Mouse (Mus musculus): ENCODE results near the gene Slc26a5.

Slc26a5 gene

DNA sequence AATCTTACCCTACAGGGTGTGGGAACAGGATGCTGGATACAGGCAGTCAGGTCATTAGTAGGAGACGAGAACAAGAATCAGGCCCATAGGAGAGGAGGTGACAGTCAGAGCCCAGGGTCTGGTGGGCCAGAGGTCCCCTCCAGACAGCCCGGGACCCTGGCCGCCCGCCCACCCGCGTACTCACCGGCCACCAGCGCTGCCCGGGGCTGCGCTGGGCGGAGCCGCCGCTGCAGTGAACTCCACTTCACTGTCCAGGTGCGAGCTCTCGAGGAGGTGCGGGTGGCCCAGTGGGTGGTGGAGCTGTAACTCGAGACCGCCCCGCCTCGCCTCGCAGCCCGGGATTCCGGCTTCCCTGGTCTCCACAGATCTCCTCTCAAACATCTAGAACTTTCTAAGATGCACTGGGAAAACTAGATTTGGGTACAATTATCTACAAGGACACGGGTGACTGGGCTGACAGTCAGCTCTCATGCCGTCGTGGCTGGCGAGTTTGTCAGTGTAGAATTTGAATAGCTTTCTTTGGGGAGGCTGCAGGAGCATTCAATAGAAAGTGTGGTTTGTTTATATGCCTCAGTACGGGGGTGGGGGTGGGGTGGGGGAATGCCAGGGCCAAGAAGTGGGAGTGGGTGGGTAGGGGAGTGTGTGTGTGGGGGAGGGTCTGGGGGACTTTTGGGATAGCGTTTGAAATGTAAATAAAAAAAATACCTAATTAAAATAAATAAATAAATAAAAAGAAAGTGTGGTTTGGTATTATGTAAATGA is at the start of gene Slc26a5:
Slc26a5 (minus strand) TSS at position 259 of the 762 bp plus-strand sequence.
- peak in 1 of 2 experiments; percentile 11 for DNase-seq

DNA sequence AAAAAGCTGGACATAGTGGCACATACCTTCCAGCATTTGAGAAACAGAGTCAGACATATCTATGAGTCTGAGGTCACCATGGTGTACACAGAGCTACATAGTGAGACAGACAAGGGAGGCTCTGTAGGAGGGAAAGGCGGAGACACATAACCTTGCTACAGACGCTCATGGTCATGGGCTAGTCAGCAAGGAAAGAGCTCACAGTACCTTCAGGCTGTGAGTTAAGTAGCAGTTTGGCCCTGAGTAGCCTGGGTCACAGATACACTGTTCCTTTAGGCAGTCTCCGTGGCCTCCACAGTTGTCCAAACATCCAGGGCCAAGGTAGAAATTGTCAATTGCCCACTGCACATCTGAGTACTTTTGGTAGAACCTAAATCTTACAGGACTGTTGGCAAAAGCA is 49.4 kb upstream of the Slc26a5 start:
- DNase-seq: no peak

DNA sequence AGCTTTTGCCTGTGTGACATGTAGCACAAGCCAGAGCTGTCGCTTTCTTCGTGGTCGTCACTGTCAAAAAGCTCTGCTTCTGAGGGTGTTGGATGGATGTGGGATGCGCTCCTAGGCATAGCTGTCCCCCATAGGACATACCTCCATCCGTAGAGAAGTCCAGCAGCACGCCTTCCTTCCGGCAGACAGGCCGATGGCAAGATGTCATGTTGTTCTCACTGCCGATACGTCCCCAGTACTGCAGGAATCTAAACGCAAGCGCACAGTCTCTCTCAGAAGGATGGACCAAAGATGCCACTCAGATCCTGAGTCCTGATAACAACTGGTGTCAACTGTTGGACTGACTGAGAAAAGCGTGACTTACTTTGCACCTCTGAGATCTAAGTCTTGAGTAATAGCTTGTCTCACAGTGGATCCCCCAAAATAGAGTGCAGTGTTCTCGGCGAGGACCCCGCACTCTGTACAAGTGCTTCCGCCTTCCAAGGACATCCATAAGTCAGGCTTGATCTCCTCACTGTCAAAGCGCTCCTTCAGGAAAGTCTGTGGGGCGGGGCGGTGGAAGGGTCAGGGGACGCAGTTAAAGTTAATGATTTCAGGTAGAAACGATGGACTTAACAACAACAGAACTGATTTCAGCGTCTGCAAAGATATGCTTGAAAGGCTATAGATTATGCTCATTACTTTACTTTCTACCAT is 47.6 kb upstream of the Slc26a5 start:
- DNase-seq: no peak

DNA sequence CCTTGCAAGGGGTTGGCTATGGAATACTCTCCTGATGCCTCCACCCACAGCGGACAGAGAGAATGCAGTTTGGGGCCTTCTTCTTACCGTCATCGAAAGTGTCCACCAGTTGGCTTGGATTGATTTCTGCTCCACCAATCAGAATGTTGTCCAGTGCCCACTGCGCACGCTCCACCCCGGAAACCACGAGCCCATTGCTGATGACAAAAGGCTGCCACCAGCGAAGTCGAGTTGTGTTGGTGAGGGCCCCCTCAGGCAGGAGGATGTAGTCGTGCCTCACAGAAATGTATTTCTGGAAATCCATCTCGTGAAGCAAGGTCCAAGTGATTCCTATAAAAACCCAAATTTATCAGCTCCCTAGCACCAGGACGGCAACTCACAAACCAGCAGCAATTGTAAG is 45.3 kb upstream of the Slc26a5 start:
- DNase-seq: no peak

DNA sequence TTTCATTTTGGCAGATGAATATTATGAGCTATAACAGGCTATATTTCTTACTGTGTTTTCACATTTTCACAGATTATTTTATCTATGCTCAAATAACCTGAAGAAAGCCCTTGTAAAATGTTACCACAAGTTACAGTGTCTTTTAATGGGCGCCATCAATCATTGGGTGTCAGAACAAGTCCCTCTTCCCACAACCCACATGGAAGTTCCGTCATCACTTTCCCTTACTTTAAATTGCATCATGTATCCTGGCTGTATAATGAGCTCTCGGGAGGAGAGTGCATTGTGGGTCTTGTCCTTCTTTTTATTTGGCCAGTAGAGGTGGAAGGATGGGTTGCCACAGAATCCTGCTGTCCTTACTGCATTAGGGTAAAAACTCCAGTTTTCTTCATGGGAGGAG is 44.3 kb upstream of the Slc26a5 start:
- no peak for DNase-seq

DNA sequence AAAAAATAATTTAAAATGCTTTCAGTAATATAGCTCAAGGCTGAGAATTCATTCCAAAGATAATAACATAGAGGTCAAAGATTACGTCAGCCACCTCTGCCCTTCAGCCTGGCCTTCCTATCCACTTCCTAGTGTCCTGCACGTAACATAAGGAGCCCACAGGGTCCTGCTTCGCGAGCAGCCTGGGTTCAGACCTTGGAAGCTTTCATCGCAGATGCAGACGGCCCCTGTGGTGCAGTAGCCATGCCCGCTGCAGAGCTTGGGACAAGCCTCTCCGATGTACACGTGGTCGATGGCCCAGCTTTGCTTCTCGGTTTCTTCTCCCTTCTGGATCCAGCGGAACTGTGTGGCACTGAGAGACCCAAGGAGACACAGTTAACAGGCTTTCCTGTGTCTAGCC is 36.0 kb upstream of the Slc26a5 start:
- no peak for DNase-seq

DNA sequence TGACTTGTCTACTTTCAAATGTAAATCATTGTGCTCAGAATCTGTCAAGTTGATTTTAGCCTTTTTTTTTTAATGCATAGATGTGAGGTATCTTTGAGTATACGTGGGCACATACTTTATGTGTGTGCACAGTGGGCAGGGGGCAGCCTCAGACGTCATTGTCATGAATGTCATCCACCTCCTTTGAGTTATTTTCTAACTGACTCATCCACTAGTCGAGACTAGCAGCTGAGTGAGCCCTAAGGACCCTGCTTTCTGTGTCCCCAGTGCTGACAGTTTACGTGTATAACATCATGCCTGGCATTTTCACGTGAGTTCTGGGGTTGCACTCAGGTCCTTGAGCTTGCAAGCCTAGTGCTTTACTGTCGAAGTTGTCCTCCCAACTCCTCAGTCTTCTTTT is 35.5 kb upstream of the Slc26a5 start:
- no peak for DNase-seq

DNA sequence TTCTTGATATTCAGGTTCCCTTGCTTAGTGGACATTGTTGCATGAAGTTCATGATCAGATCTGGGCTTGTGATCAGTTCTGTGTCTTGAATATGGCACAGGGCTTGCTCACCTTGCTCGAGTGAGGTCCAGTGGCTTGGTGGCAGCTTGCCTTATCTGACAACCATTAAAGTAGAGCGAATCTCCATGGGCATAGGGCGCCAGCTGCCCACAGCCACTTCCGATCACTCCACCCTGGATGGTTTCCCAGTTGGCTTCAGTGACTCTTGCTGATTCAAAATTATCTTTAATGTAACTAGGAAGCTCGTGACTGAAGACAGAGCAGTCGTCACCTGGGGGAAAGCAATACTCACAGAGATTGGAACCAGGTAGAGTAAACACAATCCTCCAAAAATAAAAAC is 33.5 kb upstream of the Slc26a5 start:
- DNase-seq: peak; percentile 59 to 62

DNA sequence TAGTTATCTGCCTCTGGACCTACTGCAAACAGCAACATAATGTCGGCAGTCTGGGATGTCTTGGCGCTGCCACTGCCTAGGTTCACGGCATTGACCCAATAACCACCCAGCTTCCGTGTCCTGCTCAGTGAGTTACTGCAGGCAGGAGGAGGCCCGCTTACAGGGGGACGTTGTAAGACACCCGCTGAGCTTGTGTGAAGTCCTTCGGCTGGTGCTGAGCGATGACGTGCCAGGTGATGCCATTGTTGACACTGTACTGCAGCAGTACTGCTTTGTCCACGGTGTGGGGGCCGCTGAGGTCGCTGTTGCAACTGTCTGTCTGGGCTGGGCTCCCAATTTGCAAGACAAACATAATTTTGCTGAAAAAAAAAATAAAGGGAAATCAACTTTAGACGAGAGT is 31.2 kb upstream of the Slc26a5 start:
- DNase-seq: no peak

DNA sequence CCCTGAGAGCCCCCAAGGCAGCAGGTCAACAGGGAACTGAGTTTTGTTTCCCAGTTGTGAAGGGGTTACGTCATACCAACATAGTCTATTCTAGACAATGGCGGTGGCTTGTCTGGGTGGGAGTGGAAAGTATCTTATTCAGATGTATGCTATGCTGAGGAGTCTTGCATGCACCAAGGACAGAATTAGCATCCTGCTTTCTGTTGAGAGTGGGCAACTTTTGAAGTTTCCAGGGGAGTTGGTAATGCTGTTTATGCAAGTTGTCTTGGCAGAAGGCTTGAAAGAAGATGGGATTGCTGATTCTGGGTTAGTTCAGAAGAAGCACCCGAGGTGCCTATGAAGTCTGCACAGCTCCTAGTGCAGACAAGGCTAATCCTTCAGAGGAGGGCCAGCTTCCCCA is 28.8 kb upstream of the Slc26a5 start:
- no peak for DNase-seq

DNA sequence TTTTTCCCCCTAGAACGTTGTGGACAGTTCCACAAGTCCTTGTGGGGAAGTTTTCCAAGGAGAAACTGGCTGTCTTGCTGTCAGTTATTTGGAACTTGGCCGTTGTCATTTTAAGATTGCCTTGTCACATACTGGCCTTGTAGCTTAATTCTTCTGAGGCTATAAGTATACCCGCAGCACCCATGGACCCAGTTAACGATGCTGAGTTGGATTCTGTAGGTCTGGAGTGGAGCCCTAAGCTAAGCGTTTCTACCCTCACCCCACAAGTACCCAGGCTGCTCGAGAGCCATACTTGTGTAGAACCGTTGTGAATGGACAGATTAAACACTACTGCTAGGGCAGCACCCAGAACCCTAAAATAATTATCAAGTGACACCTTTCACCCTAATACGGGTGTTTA is 1.3 kb upstream of the Slc26a5 start:
- DNase-seq: no peak

DNA sequence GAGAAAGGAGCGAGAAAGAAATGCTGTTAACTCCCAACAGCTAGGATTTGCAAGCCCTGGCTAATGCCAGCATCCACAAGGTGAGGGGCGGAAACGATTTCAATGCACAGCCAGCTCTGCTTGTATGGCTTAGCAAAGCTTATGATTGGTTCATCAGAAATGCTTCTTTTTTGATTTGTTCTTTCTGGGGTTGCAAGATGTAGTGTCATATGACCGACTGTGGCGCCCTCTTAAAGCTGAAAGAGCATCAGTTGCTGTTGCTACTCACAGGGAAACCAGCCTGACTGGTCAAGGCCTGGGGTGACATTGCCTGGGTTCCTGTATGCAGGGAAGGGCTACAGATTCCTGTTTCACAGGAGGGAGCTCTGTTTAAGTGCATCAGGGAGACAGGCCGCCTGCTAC is 908 bp upstream of the Slc26a5 start:
- peak; percentile 27 to 29 for DNase-seq

DNA sequence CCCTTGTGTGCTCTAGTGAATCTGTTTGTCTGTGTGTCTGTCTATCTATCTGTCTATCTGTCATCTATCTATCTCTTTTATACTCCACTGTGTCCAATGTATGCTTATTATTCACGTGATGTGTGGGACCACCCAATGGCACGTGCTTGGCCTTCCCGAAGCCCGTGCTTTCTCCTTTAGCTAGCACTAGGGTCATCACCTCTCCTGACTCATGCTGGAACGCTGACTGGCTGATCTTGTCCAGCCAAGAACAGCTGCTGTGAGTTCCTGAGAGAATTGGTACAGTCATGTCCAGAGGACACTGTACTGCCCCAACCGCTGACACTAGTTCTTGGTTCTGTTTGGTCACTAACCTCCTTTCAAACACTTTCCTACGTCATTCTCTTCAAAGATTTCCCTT is 6.8 kb downstream of the Slc26a5 start:
- DNase-seq: no peak

DNA sequence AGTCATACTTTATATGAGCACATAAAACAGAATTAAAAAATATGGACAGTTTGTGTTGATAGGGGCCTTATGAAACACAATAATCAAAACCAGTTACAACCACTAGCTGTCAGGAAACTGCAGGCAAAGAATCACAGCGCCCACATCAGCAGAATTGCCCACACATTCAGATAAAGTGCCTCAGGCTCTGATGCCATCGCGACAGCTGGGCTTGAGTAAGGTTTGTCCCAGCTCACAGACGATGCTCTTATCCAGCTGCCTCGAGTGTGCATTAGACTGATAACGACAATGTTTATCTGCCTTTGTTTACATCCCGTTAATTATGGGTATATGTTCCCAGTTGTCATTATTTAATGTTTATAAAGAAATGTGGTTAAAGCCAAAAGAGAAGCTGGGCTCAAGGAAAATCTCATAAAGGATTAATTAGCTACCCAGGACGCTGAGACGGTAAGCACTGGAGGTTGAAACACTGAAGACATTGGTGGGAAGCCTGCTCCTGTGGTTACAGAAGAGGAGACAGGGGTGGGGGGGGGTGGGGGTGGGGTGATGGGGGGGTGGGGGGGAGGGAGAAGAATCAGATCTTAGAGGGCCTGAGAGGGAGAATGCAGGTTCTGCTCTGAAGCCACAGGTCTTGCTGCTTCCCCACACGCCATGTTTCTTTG is 13.6 kb downstream of the Slc26a5 start:
- no peak for DNase-seq

DNA sequence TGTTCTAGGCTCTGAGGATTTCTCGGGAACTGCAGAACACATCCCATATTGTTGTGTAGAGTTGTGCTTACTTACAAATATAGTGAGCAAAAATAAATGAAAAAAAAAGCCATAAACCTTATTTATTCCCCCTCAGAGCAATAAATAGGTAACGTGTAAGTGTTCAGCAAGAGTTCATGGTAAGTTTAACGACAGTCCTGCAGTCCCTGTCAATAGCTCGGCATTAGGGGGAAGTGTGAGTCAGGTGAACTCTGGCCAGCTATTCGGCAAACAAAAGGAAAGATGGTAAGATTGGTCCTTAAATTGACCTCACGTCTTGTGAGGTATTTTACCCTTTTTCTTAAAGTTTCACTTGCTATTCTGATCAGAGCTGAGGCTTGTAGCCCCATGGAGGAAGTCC is 18.0 kb downstream of the Slc26a5 start:
- no peak for DNase-seq

DNA sequence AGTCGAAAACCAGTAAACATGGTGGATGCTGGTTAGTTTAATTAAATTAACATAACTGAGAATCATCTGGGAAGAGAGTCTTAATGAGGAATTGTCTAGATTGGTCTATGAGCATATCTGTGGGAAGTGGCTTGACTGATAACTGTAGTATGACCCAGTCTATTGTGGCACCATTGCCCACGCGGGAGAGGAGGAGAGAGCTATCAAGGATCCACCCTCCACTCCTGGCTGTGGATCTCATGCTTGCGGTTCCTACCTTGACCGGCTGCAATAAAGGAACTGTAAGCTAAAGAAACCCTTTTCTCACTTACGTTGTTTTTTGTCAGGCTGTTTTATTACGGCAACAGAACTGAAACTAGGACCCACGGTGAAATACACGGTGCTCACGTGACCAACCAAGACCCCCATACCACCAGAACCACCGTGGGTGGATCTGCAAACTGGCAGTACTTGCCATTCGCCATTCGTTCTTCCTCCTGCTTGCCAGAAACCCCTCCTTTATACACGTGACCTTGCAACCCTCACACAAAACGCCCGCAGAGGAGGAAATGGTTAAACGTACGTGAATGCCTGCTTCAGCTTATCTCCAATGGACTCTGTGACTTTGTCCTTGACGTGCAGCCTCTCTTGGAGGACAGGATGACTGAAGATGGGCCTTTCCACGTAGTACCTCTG is 18.7 kb downstream of the Slc26a5 start:
- no peak for DNase-seq

DNA sequence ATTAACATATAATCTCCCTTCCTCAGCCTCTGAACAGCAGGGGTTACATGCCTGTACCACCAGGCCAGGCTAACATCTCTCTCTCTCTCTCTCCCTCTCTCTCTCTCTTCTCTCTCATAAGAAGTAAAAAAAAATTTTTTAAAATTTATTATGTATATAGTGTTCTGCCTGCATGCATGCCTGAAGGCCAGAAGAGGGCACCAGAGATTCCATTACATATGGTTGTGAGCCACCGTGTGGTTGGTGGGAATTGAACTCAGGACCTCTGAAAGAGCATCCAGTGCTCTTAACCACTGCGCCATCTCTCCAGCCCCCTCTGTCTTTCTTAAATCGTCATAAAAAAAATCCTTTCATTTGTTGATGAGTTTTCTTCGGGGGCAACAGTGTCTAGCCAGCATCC is 20.7 kb downstream of the Slc26a5 start:
- DNase-seq: no peak

DNA sequence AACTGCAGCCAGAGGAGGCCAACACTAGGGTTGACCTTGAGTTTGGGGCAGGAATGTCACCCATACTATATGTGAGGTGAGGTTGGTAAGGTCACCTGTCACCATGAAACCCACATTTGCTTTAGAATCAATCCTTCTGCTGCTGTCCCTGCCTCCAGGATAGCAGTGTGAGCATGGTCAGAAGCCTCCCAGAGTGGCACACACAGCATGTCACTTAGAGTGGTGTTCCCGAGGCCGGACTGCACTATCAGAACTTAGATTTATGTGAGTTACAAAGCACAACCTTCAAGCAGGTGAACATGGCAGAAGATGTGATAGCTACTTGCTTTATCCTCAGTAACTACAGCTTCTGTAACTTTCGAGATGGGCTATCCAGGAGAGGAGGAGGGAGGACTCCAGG is 33.6 kb downstream of the Slc26a5 start:
- no peak for DNase-seq

DNA sequence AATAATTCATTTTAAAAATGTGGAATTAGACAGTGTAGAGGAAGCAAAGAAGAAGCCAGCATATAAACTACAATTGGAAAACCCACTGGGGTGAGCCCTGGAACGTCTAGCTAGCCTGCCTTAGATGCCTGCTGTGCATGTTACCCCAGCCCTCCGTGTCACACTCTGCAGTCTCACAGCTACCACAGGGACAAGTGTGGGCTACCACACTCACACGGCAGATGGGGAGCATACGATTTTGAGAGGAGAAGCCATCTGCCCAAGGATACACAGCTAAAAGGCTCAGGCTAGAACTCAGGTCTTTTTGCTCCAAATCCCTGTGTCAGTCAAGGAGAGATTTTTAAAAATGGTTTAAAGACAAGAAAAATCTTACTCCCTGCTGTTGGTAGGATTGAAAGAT is 36.5 kb downstream of the Slc26a5 start:
- DNase-seq: no peak

DNA sequence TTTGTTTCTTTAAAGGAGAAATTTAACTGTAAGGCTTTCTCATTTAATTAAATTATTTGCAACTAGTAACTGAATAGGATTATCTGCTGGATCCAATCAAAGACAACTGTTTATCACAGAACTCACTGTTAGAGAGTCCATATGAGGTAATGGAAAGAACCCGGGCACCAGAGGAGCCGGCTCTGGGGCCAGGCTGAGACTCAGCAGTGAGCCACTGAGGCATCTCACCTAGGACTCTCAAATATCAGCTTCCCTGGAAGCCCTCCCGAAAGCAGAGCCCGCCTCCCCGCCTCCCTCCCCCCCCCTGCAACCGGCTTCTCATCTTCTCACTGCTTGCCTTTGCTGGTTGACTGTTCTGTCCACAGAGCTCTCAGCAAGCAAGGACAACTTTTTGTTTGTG is 37.8 kb downstream of the Slc26a5 start:
- DNase-seq: no peak

DNA sequence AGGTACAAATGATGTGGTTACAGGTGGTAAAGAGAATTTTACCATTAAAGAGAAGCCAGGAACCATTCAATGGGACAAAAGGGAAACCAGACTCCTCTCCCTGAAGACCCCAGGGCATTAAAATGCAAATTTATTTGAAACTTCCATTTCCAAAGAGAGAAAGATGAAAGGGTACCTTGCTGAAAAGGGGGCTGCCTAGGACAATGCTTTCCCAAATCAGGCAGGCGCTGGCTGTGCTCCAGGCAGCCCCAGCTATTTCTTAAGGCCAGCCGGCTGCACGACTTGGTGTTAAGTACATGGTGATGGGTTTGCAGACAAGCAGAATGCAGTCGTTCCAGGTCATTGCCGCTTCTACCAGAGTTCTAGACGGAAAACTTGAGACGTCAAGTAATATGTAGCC is 39.0 kb downstream of the Slc26a5 start:
- DNase-seq: no peak

DNA sequence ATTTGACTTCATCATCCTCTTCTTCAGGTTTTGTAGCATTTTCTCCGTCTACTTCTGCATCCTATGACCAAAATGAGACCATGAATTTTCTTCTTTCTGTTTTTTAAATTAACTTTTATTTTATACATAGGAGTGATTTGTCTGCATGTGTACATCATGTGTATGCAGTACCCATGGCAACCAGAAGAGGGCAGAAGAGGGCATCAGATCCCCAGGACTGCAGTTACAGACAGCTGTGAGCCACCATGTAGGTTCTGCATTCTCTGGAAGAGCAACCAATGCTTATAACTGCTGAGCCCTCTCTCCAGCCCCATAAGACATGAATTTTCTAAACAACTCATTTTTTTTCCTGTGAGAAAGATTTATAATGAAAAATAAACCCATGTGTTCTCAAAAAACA is 51.4 kb downstream of the Slc26a5 start:
- DNase-seq: peak in 1 of 2 experiments; percentile 16

DNA sequence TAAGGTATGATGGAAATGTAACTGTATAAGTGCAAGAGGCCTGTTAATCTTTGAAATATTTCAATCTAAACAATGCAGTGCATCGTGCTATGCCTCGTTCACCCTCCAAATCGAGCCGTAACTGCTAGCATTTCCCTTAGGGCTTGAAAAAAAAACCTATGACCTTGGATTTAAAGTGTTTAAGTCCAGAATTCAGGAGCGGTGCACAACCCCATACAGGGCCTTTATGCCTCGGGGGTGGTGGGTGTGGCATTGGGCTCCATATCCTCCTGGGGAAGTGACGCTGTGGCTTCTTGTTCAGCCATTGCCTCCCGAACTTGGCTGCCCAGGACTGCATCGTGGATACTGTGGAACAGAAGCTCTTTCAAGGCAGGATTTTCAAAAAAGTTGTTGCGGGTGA is 54.5 kb downstream of the Slc26a5 start:
- no peak for DNase-seq

DNA sequence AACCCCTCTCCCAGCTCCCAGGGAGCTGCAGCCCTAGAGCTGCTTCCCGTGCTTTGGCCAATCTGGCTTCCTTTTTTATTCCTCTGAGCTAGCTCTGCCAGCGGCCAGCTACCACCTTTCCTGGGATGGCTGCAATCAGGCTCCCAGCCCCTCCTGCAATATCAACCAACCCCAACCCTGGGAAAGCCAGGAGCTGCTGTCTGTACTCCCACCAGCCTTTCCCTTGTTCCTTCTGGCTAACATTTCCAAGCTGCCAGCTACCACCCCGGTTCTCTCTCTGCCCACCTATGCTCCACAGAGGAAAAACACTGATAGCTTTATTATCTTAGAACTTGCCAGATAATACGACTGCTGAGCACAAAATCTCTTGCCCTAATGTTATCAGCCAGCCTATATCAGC is 60.6 kb downstream of the Slc26a5 start:
- no peak for DNase-seq
